Mouse (Mus musculus): ENCODE data around the gene Lpxn.

- TF ChIP-seq CTCF (IDR thresholded peaks at IDR 0.05; ENCODE audit: low read depth): no peak
- no peak for TF ChIP-seq EP300 (optimal IDR thresholded peaks at IDR 0.05)
Observed at GRCm38 (mm10) chr19:12831559-12831958, 35.6 kb downstream of the Lpxn start.

Measured in stomach, postnatal 0 days (tissue).